Mouse (Mus musculus) neural tube, embryonic 13.5 days (tissue): ENCODE data around the gene Samd7. TPM values are rescaled to one million over a fixed set of nuclear protein-coding genes. Genes with fewer than 3 reads are reported as not detected.

Experiments used
- ATAC-seq: fragments of 200-750 bp; cut with Nextera tagmentation; 2 replicates; pipeline ENCODE4 v1.8.0; 2017; ENCODE audit warnings: low read depth, mild to moderate bottlenecking, moderate TSS enrichment, moderate library complexity
- H3K27ac ChIP-seq: fragments of 300-500 bp; sonication (generic); replicated peaks from 2 replicates; pipeline ENCODE4 v1.5.1; 2015; ENCODE audit warnings: moderate library complexity, mild to moderate bottlenecking, inconsistent platforms
- H3K27me3 ChIP-seq: fragments of 300-500 bp; sonication (generic); 2 replicates; pipeline ENCODE4 v1.6.1; 2015; ENCODE audit warnings: mild to moderate bottlenecking, inconsistent platforms
- H3K36me3 ChIP-seq: fragments of 300-500 bp; sonication (generic); 2 replicates; pipeline ENCODE4 v1.6.1; 2015; ENCODE audit warnings: mild to moderate bottlenecking, inconsistent platforms
- H3K4me1 ChIP-seq: fragments of 300-500 bp; sonication (generic); replicated peaks from 2 replicates; pipeline ENCODE4 v1.6.1; 2015; ENCODE audit warnings: inconsistent platforms
- H3K4me2 ChIP-seq: fragments of 300-500 bp; sonication (generic); 2 replicates; pipeline ENCODE4 v1.6.1; 2015; ENCODE audit warnings: inconsistent platforms, mild to moderate bottlenecking, moderate library complexity
- H3K4me3 ChIP-seq: fragments of 300-500 bp; sonication (generic); 2 replicates; pipeline ENCODE4 v1.5.1; 2015; ENCODE audit warnings: mild to moderate bottlenecking, inconsistent platforms
- H3K9ac ChIP-seq: fragments of 300-500 bp; sonication (generic); 2 replicates; pipeline ENCODE4 v1.6.1; 2015; ENCODE audit warnings: moderate library complexity, mild to moderate bottlenecking, inconsistent platforms
- H3K9me3 ChIP-seq: fragments of 300-500 bp; sonication (generic); 2 replicates; pipeline ENCODE4 v1.6.1; 2016; ENCODE audit warnings: inconsistent platforms
- WGBS: fragments of 180-500 bp; shearing (Covaris S2); methylation state at CpG from one replicate; pipeline ENCODE4 v1.1.7; 2015; 5-methylcytosine and 5-hydroxymethylcytosine counted together
- polyA plus RNA-seq: library from polyadenylated mRNA; unstranded; fragments of >200 nt; fragmentation: Nextera tagmentation; extraction: Ambion mirVana; gene quantifications from 2 replicates; pipeline ENCODE4 v1.2.1, GENCODE M21; 2015

Samd7 gene
- polyA plus RNA-seq, 1 experiment from 2014 or later, result not detected

DNA sequence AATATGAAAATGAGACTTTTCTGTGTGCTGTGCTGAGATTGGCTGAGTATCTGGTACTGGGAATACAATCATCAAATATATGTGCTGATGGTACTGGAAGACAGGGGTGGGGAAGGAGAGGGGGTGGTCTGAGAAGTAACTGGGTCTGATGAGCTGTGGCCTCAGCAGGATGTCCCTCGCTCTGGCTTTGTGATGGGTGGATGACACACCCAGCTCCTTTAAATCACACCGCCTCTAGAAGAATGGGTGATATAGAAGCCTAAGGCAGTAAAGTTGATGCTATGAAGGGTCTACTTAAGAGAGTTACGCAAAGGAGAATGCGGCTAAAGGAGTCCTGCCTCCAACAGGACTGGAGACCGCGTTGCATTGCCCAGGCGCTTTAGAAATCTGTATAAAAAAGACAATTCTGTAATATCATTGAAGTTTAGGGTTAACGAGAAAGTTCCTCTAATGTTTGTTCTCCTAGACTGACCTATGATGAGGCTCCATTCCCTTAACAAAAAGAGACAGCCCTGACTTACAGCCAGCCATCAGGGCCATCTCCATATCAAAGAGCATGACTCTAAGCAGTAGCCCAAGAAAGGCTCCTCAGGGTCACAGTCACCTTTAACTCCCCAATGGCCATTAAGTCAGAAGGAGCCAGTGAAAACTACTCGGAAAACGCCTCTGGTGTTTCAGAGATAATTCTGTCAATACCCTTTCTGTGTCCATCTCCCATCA, 21.8 kb upstream of the Samd7 start:
- Histone ChIP-seq H3K4me2 (no peak overlapping the region), H3K36me3 (no peaks in the 10 kb centered on the region), H3K4me1 (peaks cover 5% of the 10 kb centered on the region), H3K9me3 (no peaks in the 10 kb centered on the region), H3K9ac (no peak overlapping the region), H3K27me3 (no peaks in the 10 kb centered on the region), H3K27ac (no peak overlapping the region), H3K4me3 (no peak overlapping the region)
- WGBS, result 24% methylated on average over 10 of the region's 10 CpGs
- no peak for ATAC-seq

DNA sequence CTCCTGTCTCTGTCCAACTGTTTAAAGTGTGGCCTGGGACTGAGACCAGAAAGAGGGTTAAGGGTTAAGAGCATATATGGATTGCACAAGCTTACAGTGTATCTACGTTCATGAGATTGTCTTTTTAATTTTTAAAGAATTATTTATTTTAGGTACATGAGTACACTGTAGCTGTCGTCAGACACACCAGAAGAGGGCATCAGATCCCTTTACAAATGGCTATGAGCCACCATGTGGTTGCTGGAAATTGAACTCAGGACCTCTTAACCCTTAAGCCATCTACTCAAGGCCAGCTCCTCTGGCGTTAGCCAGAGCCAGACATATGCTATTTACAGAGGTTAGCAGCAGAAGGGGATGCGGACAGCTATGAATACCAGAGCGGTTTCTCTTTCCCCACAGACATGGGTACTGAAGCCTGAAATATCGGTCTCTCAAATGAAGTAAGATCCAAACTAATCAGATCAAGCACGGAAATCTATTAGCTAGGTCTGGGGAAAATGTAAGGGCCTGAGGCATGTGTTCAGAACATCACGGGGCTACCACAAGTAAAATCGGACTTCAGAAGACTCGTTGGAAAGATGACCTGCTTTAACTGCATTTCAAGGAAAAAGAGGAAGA, 21.1 kb upstream of the Samd7 start:
- Histone ChIP-seq H3K4me1 (peaks cover 5% of the 10 kb centered on the region), H3K4me2 (no peak overlapping the region), H3K36me3 (no peaks in the 10 kb centered on the region), H3K27me3 (no peaks in the 10 kb centered on the region), H3K4me3 (no peak overlapping the region), H3K27ac (no peak overlapping the region), H3K9me3 (no peaks in the 10 kb centered on the region), H3K9ac (no peak overlapping the region)
- no peak for ATAC-seq
- WGBS, result 82% methylated on average over 10 of the region's 10 CpGs

DNA sequence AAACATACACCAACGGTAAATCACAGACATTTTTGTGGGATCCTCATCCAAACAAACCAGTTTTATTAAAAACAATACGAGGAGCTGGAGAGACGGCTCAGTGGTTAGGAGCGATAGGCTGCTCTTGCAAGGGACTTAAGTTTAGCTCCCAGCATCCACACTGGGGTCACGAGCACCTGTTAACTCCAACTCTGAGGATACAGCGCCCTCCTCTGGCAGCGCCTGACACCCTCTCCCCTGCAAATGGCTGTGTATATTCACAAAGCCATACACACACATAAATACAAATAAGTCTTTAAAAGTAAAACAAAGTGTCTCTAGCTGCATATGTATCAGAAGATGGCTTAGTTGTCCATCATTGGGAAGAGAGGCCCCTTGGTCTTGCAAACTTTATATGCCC, 20.6 kb upstream of the Samd7 start:
- Histone ChIP-seq H3K36me3 (no peaks in the 10 kb centered on the region), H3K27me3 (no peaks in the 10 kb centered on the region), H3K4me1 (peaks cover 5% of the 10 kb centered on the region), H3K9me3 (no peaks in the 10 kb centered on the region), H3K4me2 (no peak overlapping the region), H3K27ac (no peak overlapping the region), H3K4me3 (no peak overlapping the region), H3K9ac (no peak overlapping the region)
- WGBS, result 86% methylated on average over 7 of the region's 7 CpGs
- ATAC-seq, result no peak

DNA sequence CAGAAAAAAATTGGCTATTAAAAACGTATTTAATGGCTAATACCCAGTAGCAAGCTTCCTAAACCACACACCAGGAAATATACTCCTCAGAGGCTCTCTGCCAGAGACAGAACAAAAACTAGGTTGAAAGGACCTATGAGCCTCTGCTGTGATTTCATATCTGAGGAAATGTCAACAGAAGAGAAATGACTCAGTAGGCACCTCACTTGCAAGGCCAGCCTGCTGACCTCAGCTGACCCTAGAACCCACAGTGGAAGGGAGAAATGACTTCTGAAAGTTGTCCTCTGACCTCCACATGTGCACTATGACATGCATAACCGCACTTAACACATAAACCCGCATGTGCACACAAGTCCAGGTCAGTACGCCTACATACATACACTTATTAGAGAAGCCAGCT, 18.9 kb upstream of the Samd7 start:
- no peak overlapping the region for H3K4me2 ChIP-seq
- H3K9me3 ChIP-seq, result no peaks in the 10 kb centered on the region
- H3K27me3 ChIP-seq, result no peaks in the 10 kb centered on the region

DNA sequence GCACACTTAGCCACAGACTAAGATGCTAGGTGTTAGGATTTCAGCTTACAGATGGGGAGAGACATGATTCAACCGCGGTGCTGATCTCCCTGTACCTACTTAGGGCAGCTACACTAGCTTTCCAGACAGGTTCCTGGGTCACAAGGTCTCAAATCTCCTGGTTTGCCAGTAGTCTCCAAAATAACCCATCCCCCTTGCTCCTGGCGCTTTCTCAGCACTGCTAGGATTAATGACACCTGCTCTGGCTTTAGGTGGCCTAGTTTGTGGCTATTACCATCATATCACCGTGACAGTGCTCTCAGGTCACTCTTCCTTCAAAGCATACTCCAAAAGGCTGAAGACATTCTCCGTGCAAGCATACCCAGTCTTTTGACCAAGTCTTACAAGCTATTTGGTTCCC, 17.0 kb upstream of the Samd7 start:
- H3K4me3 ChIP-seq, result no peak overlapping the region
- ATAC-seq, result no peak
- WGBS, result 89% methylated on average over 5 of the region's 5 CpGs
- H3K9me3 ChIP-seq, result no peaks in the 10 kb centered on the region
- no peak overlapping the region for H3K27ac ChIP-seq
- no peak overlapping the region for H3K4me2 ChIP-seq
- no peaks in the 10 kb centered on the region for H3K27me3 ChIP-seq
- H3K4me1 ChIP-seq, result no peaks in the 10 kb centered on the region
- H3K9ac ChIP-seq, result no peak overlapping the region
- no peaks in the 10 kb centered on the region for H3K36me3 ChIP-seq

More for the DNA sequence above, 18.9 kb upstream of the Samd7 start:
- Histone ChIP-seq H3K27ac (no peak overlapping the region), H3K36me3 (no peaks in the 10 kb centered on the region), H3K4me3 (no peak overlapping the region), H3K4me1 (peaks cover 5% of the 10 kb centered on the region), H3K9ac (no peak overlapping the region)
- ATAC-seq, result no peak
- 84% methylated on average over 4 of the region's 4 CpGs for WGBS

DNA sequence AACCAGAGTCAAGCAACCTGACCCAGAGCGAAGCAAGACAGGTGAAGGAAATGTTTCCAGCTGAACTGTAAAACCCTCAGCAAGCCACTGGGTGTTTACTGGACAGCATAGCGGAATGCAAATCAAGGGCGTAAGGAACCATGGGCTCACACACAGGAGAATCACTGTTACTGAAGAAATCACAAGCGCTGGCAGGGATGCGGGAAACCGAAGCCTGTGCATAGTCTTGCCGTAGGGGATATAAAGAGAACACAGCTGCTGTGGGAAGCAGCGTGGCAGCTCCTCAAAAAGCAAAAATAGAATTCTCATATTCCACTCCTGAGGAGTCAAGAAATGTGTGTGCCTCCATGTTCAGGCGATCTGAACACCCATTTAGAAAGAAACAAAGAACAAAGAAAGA, 9.3 kb upstream of the Samd7 start:
- Histone ChIP-seq H3K9ac (no peak overlapping the region), H3K27me3 (no peaks in the 10 kb centered on the region), H3K4me2 (no peak overlapping the region), H3K36me3 (no peaks in the 10 kb centered on the region), H3K27ac (0 out of 2 replicates have a peak overlapping the region, but pooled peaks have one; percentile 11), H3K4me1 (no peaks in the 10 kb centered on the region), H3K4me3 (no peak overlapping the region), H3K9me3 (no peaks in the 10 kb centered on the region)
- ATAC-seq, result peak; percentile 53; the same call in 1 of the 2 replicates
- 51% methylated on average over 9 of the region's 9 CpGs for WGBS

DNA sequence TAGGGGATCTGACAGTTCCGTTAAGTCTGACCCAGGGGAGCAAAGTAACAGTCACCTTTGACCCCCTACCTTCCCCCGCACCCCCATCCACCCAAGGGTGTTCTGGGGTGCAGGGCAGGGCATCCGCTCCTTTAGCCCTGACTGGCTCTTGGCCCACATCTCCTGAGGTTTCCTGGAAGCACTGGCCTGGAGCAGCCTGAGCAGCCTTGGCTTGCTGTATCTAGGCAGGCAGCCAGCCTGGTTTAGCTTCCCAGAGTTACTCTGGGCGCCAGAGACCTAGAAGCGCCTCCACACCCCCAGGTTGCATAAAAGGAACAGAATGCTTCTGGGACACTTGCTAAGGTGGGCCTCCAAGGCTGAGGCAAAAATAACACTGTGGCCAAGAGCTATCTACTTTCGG, 4.8 kb upstream of the Samd7 start:
- no peak for ATAC-seq
- H3K36me3 ChIP-seq, result no peaks in the 10 kb centered on the region
- WGBS, result 94% methylated on average over 6 of the region's 6 CpGs
- no peaks in the 10 kb centered on the region for H3K9me3 ChIP-seq
- H3K27ac ChIP-seq, result no peak overlapping the region
- no peak overlapping the region for H3K4me2 ChIP-seq
- no peaks in the 10 kb centered on the region for H3K4me1 ChIP-seq
- H3K4me3 ChIP-seq, result no peak overlapping the region
- no peak overlapping the region for H3K9ac ChIP-seq
- H3K27me3 ChIP-seq, result no peaks in the 10 kb centered on the region

DNA sequence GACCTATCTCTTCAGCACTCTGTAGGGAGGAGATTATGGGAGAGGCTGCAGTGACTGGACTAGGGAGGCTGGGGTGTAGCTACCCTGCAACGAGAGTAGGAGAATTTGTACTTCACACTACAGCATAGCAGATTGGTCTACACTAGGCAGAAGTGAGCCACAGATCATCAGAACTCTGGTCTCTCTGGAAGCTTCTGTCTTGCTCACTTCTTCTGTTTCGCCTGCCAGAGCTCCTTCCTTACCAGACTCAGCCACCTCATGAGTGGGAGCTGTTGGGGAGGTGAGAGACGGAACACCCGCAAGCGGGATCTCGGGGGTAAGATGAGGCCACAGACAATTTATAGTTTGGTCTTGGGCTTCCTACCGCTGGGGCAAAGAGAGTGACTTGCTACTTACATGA, 3.2 kb upstream of the Samd7 start:
- 89% methylated on average over 7 of the region's 7 CpGs for WGBS

DNA sequence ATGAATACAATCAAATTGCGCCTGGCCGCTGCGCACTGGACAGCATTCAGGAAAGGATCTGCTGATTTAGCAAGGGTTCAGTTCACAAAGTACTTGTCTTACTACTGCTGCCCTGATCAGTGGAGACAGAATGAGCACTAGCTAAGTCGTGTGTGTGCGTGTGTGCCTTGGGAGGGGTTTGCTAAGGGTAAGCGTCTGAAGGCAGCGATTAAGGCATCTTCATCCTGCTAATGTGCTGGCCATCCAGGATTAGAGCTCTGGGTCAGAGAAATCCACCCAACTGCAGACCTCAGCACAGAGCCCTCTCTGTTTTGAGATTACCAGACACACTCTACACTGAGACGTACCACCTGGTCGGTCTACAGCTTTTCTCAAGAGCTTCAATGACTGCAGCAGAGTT, 2.2 kb downstream of the Samd7 start:
- Histone ChIP-seq H3K4me3 (no peak overlapping the region), H3K27me3 (no peaks in the 10 kb centered on the region), H3K36me3 (no peaks in the 10 kb centered on the region), H3K27ac (no peak overlapping the region), H3K9me3 (no peaks in the 10 kb centered on the region), H3K9ac (no peak overlapping the region), H3K4me2 (no peak overlapping the region), H3K4me1 (no peaks in the 10 kb centered on the region)
- WGBS, result 92% methylated on average over 9 of the region's 9 CpGs
- ATAC-seq, result no peak

More for the DNA sequence above, 3.2 kb upstream of the Samd7 start:
- Histone ChIP-seq H3K9me3 (no peaks in the 10 kb centered on the region), H3K27ac (no peak overlapping the region), H3K4me1 (no peaks in the 10 kb centered on the region), H3K4me2 (no peak overlapping the region), H3K9ac (no peak overlapping the region), H3K4me3 (no peak overlapping the region), H3K36me3 (no peaks in the 10 kb centered on the region), H3K27me3 (no peaks in the 10 kb centered on the region)
- no peak for ATAC-seq

DNA sequence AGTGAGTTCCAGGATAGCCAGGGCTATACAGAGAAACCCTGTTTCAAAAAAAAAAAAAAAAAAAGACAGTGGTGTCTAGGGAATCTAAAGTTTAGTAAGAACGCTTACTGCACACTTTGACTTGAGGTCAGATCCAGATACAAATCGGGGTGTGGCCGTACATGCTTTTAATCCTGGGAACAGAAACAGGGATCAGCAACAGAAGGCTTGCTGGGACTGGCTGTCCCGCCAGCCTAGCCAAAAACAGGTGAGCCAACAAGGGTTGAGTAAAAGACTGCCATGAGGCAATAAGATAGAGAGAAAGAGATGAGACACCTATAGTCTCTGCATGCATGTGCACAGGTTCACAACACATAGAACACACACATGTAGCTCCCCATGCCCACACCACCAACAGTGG, 8.6 kb downstream of the Samd7 start:
- WGBS, result 94% methylated on average over 4 of the region's 4 CpGs

DNA sequence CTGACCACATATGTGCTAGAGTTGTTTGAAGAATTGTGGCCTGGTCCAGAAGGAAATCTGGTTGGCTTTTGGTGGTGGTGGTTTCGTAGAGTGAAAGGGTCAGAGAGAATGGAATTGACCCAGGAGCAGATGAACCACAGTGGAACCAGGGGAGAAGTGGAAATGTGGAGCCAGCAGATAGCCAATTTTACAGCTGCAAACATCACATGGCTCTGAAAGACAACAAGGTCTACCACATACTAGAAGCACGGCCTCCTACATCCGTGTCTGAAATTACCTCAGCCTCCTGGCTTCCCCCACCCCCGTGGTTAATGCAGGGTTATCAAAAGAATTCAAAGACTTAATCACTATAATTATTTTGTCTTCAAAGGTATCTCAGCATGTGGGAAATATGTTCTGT, 18.8 kb downstream of the Samd7 start:
- 93% methylated on average over 4 of the region's 4 CpGs for WGBS
- Histone ChIP-seq H3K4me3 (no peak overlapping the region), H3K27me3 (no peaks in the 10 kb centered on the region), H3K27ac (no peak overlapping the region), H3K9ac (no peak overlapping the region), H3K9me3 (no peaks in the 10 kb centered on the region), H3K36me3 (no peaks in the 10 kb centered on the region), H3K4me1 (no peaks in the 10 kb centered on the region), H3K4me2 (no peak overlapping the region)
- no peak for ATAC-seq

More for the DNA sequence above, 8.6 kb downstream of the Samd7 start:
- H3K27ac ChIP-seq, result no peak overlapping the region
- no peak overlapping the region for H3K4me2 ChIP-seq
- H3K9ac ChIP-seq, result no peak overlapping the region
- no peaks in the 10 kb centered on the region for H3K9me3 ChIP-seq
- no peaks in the 10 kb centered on the region for H3K27me3 ChIP-seq
- H3K36me3 ChIP-seq, result no peaks in the 10 kb centered on the region
- no peaks in the 10 kb centered on the region for H3K4me1 ChIP-seq
- H3K4me3 ChIP-seq, result no peak overlapping the region
- no peak for ATAC-seq

DNA sequence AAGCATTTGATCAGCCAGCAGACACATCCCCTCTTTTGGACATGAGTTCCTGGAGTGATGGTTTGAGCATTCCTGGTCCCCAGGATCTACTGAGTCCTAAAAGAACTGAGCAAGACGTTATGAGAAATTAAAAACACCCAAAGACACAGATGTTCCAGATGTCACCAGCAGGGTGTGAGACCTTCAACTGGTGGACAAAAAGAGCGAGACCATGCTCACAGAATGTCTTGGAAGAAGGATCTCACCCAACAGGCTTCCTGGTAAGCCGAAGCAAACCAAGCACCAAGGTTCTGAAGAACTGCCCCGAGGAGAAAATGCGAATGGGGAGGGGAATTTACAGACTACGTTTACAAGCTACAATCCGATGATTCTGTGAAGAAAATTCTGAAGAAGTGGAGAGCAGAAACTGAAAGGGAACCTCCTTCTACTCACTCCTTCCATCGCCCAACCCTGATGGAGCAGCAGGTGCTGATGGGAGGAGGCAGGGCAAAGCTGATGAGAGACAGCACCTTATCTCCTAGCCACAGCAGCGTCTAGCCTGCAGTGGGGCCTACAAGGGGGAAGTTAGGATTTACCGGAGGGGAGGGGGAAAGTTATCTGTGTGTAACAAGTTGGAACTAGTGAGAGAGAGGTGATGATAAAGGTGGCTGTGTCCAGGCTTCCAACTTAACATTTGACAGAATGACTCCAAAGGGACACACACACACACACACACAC, 19.4 kb downstream of the Samd7 start:
- Histone ChIP-seq H3K4me2 (no peak overlapping the region), H3K27me3 (no peaks in the 10 kb centered on the region), H3K9me3 (no peaks in the 10 kb centered on the region), H3K4me1 (no peaks in the 10 kb centered on the region), H3K36me3 (no peaks in the 10 kb centered on the region), H3K27ac (no peak overlapping the region), H3K9ac (no peak overlapping the region), H3K4me3 (no peak overlapping the region)
- WGBS, result 79% methylated on average over 10 of the region's 10 CpGs
- ATAC-seq, result no peak
